Mouse (Mus musculus) layer of hippocampus, postnatal 25 days (tissue): ENCODE results near the gene 2010003K11Rik. TPM values are rescaled to one million over a fixed set of nuclear protein-coding genes. Genes with fewer than 3 reads are reported as not detected.
A peak's percentile ranks its signal among the peaks of the same experiment; 100 is the strongest.

Experiments
- DNase-seq, 2 experiments: peaks; one replicate each; pipeline ENCODE4 v3.0.0; 2022; ENCODE audit warnings: mixed read lengths in 2 of 2, low spot score in 1 of 2; ENCODE audit errors: extremely low spot score in 1 of 2
- total RNA-seq, 2 experiments: library from RNA; stranded (reverse); gene quantifications; 2 replicates each; pipeline ENCODE4 v1.2.3; 2021

Gene 2010003K11Rik
- total RNA-seq: not detected

DNA sequence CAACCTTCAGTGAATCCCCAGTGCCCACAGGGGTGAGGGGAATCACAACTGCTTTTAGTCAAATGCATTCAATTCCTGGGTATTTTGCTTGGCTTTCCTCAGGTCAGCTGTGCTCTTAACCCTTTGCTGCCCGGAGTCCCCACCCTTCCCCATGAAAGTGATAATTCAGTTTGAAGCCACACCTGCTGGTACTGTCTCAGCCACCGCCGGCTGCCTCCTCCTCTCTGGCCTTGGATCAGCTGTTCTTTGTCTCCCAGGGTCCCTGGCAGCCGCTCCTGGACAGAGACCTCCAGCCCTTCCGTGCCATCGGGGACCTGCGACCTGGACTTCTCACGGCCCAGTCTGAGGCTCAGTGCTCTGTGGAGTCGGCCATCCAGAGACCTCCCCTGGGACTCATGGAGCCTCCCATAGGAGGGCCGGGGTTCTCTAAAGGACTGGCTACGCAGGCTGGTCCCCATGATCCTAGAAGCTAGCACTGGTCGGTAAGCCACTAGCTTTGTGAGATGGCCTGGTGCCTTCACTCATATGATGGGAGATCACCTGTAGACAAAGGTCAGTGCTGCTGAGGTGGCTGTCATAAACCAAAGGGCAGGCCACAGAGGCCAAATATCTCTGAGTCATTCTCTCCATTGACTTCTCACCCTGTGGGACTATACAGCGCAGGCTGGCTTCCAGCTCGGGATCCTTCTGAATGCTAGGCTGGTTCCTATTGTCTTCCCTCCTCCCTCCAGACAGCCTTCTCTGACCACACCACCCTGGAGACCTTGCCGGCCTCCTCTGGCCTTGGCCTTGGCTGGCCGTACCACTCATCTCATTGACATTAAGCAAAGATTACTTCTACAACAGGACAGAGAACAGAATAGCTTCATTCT lies at the start of gene 2010003K11Rik:
2010003K11Rik (minus strand) TSS at position 522 of the 872 bp plus-strand sequence.
- no peak for DNase-seq

DNA sequence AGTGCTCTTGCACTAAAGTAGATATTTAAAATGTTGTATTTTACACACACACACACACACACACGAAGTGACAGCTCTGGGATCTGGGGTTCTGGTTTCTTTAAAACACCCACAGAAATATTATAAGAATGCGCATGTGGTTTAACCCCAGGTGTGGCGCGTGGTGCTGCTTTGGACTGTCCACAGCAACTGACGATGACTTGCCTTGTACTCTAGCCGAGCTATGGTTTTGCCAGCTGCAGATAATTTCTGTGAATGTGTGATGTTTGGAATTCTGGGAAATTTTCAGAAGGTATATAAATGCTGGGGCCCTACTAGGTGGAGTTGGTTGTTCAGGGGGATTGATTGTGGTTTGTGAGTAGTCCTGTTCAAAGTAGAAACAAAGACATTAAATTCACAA lies 49.4 kb upstream of the 2010003K11Rik start:
- DNase-seq: no peak

DNA sequence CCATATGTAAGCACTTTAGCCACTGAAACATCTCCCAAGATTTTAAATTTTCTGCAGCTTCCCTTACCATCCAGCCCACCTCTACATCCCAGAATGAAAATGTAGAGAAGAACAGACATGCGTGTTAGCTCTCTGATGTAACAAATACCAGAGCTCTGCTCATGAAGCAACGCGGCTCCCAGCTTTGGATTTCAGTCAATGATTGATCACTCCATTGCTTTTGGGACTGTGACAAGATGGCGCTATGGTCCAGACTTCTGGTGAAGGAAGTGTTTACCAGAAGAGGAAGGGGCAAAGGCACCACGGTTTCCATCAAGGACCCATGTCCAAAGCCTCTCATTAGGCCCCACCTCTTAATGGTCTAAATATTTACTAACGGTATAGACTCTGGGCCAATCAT lies 47.5 kb upstream of the 2010003K11Rik start:
- DNase-seq: no peak

DNA sequence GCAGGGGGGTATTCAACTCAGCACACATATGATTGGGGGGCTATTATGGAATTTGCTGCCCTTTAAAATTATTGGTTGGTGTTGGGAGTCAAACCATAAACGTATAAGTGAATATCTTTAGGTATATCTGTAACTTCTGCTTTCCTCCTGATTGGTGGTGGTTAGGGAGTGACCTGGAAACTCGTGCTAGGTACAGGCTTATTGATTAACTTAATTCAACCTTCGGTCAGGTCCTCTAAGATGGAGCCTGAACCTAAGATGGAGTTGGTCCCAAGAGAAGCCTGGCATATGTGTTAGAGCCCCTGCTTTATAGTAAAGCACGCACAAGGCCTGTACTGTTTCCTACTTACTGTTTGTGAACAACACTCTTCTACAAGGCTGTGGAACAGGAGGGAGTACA lies 46.7 kb upstream of the 2010003K11Rik start:
- DNase-seq: no peak

DNA sequence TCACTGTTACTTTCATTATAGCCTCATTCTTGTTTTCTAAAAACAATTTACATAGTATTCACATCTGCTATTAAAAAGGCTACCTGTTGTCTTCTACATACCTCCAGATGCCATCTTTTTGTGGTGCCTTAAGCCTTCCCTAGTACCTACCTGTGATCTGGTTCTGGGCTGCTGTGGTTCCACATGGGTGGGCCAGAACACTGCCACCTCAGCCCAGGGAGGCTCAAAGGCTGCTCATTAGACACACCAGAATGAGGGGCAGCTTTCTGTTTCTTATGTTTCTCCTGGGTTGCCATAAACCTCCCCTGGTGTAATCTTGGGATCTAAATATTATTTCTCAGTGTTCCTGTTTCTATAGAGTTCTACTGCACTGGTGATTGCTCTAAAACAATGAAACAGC lies 43.7 kb upstream of the 2010003K11Rik start:
- DNase-seq: no peak

DNA sequence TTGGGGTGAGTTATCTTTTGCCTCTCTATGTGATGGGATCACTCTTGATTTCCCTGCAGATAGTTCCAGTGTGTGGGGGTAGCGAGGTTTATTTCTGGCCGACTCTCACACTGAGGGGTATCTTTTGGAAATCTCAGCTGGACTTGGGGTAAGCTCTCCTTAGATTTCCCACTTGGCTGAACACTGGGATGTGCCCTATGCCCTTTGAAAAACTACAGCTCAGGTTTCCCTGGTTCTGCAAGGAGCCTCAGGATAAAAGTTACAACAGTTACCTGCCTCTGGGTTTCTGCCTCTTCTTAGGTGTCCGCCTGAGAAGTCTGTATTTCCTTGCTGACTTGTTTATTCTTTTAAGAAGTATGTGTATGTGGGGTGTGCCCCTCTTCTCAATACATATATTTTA lies 42.6 kb upstream of the 2010003K11Rik start:
- DNase-seq: no peak

DNA sequence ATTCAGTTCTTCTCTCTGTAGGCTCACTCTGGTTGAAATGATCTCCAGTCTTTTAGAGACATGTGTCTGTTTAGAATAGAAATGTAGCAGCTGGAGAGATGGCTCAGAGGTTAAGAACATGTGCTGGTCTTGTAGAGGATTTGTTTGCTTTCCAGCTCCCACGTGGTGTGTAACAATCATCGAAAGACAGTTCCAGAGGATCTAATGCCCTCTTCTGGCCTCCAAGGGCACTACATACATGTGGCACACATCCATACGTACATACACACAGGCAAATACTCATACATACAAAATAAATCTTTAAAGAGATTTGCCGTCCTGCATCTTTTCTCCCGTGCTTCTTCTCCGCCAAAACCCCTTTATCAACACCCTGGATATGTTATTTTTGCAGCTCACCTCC lies 41.9 kb upstream of the 2010003K11Rik start:
- DNase-seq: no peak

DNA sequence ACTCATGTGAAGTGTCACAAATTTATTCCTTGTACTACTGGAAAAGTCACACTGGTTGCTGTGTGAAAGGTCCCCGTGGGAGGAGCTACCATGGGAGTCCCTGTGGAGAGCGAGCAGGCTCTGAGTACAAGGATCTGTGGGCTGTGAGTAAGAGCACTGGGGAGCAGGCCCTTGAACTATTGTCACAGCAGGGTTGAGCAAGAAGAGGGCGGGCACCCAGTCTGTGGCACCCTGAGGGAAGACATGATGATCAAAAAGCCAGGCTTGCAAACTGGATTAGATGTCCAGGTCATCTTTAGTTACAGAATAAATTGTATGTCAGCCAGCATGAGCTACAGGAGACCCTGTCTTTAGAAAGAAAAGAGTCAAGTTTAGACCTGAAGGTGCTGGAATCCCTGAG lies 38.2 kb upstream of the 2010003K11Rik start:
- DNase-seq: no peak

DNA sequence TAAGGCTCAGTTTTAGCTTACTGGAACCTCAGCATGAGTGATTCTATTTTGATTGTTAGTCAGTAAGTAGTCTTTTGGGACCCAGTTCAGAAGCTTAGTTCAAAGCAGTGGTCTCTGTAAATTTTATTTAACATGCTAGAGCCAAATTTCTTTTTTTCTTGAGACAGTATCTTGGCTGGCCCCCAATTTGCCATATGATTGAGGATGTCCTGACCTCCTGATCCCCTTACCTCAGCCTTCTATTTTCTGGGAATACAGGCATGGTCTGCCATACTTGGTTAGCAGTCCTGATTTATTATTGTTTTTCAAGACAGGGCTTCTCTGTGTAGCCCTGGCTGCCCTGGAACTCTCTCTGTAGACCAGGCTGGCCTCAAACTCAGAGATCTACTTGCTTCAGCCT lies 37.5 kb upstream of the 2010003K11Rik start:
- DNase-seq: no peak

DNA sequence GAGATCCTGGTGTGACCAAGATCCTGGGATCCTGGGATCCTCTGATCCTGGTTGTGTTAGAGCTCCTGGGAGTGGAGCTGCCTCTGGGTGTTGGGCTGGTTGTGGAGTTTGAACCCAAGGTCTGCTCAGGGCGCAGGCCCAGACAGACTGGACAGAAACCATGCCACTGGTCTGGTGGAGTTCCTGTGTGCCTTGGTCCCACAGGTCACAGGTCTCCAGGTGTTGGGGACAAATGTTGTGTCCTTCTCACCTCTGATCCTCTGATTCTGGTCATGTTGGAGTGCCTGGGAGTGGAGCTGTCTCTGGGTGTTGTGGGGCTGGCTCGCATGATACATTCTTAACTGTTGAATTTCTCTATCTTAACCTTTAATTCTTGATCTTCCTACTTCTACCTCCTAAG lies 36.3 kb upstream of the 2010003K11Rik start:
- no peak for DNase-seq

DNA sequence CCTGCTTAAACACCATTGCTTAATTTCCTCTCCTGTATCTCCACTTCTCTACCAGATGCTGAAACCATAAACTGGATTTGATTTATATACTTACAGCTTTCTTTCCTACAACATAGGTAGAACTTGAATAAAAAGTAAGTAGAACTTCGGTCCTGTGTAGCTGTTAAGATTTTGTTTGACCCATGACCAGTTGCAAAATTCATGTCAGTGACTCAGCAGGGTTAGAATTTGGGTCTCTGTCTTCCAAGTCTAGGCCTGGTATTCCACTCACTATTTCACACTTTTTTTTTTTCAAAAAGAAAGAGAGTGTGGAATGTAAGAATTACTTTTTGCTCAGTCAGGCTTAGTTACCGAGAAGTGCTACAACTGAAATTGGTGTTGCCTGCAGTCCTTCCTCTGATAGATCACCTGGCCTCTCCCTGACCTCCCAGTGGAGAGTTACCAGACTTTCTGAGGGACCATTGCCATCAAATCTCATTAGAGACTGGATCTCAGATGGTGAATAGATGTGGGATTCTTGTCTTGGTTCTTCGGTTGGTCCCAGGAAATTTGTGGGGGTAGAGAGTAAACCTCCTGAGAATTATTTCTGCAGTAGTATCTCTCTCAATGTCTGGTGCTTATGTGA lies 23.2 kb upstream of the 2010003K11Rik start:
- no peak for DNase-seq

DNA sequence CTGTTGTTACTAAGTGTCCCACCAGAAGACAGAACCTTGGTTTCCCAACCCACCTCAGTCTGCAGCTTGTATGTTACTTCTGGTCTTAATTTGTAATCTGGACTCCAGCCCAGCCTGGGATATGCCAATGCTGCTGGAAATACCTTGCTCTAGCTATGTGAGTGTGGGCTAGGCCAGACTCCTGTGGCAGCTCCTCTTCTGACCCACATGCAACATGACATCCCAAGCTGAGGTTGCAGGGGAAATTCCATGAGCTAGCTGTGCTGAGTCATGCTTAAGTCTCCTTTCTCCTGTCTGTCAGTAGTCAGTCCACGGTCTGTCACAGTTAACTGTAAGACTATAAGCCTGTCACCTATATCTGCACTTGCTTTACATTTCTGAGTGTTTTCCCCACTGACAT lies 19.1 kb upstream of the 2010003K11Rik start:
- no peak for DNase-seq

DNA sequence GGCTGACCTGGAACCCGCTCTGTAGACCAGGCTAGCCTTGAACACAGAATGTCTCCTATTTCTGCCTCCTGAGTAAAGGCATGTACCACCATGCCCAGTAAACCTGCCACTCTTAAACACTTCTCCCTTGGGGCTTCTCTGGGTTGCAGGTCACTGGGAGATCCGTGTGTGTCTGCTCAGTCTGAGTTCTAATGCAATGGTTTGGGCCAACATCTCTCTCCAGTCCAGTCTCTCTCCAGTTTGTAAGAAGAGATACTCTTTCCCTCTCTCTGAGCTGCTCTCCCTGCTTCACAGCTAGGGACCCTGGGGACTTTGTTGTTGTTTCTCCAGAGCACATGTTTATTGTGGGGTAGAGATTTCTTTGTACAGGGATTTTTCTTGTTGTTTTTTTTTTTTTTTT lies 17.9 kb upstream of the 2010003K11Rik start:
- no peak for DNase-seq

DNA sequence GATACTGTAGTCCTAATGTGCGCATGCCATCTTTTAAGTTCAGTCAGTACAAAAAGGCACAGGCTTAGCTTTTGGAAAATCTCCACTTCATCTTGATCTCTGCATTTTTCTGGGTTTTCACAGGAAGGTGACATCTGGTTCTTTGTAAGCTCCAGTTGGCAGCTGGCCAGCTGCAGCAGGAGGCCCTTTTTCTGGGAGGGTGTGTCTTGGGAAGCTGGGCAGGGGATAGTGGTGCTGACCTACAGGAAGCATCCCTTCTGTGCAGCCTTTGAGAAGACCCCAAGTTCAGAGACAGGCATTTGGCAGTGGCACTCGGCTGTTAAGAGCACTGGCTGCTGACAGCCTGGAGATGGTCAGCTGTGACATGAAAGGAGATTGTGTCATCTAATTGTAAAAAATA lies 17.4 kb upstream of the 2010003K11Rik start:
- DNase-seq: no peak

DNA sequence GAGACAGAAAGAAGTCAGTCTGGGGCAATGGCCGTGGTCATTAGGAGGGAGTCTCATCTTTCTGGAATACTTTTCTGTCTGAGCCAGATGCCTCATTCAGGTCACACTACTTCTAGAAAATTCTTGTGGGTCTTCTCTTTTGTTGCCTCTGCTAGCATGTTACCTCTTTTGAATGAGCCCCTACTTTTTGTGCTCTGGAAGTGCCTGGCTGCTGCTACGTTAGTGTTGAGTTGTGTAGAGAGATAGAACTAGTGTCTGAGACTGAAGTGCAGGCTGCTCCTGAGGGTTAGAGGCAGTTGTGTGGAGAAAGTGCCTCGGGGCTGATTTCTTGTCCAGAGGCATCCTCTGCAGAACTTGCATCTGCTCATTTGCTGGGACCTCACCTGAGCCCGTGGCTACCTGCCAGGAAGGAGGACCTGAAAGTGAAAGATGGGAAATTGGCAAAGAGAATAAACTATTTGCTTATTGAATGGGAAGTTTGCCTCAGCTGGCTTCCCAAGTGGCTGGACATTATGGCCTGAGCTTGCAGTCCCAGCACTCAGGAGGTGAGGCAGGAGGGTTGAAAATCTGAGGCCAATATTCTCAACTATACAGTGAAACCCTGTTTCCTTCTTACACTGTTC lies 15.0 kb upstream of the 2010003K11Rik start:
- DNase-seq: no peak

DNA sequence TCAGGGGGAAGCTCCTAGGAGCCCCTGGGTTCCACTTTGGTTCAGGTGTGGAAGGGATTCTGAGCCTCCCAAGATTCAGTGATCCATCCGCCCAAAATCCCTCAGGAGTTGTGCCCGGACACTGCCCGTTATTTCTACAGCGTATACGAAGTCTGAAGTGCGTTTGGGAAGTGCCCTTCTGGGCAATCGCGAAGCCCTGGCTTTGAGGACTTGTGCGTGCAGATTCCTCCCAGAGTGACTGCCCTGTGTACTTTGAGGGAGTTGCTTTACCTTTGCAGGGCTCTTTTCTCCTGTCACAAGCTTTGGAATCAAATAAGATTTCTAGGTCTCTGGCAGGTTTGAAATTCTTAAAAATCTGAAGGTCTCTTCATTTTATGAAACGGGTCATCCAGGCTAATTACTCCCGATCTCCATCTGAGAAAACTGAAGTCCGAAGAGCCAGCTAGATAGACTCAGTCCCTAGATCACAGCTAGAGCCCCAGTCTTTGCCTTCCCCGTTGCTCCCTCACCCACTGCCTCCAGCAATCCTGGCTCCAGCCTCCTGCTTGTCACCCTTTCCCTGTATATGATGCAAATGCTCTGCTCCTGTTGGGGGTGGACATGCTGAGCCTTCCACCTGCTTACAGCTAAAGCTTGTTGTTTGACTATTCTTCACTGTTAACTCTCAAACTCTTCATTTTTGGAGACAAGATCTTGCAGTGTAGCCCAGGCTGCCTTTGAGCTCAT lies 12.9 kb upstream of the 2010003K11Rik start:
- DNase-seq: no peak

DNA sequence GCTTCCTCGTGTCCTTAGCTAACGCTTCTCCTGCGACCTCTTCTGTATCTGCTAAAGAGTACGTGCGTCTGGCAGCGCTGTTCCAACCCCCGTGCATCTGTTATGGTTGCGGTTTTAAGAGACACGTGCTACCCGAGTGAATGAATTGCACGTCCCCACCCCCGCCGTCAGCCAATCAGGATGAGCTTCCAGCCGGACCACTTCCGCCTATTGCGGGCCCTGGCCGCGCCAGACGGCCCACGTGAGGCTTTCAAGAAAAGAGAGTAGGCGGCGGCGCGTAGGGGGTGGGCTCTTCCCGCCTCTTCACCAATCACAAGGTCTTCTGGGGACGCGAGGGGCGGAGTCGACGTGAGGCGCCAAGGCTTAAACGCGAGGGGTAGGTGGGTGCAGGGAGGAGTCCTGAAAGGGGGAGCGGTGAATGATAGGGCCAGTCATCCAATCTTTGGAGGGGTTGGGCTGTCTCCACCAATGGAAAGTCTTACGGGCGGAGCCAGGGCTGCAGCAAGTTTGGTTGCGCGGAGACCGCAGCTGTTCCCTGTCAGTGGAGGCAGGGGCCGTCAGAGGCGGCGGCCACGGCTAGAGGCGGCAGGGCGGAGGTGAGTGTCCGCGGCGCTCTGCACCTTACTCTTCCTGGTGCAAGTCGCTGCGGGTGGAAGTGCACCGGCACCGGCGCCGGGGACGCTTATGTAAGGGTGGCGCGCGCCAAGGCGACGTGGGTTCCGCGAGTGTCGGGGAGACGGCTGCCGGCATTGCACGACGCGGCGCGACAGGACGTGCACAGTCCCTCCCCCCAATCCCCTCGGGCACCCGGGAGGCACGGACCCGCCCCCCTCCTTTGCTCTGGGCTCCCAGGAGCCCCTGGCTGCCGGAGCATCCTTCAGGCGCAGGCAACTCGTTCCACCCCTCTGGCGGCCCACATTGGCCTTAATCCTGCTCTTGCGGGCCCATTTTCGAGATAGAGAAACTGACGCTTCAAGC lies 11.9 kb upstream of the 2010003K11Rik start, which contains the start of gene Pcx:
Pcx (plus strand) TSS at position 487 of the 978 bp plus-strand sequence.
- DNase-seq: peak; percentile 86 to 93

DNA sequence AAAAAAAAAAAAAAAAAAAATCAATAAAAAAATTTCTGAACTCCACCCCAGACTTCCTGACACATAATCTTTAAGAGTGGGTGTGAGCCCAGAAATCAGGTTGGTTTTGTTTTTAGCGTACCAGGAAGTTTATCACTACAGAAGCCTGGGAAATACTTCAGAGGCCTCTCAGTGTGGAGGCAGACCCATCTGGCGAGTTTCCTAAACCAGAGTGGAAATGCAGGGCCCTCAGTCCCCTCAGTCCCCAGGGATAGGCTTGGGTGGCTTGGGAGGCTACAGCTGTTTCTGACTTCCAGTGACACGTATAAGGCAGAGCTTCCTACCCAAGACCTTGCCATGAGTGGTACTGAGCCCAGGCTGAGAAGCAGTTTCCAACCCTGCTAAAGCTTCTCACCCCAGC lies 9.4 kb upstream of the 2010003K11Rik start:
- no peak for DNase-seq

DNA sequence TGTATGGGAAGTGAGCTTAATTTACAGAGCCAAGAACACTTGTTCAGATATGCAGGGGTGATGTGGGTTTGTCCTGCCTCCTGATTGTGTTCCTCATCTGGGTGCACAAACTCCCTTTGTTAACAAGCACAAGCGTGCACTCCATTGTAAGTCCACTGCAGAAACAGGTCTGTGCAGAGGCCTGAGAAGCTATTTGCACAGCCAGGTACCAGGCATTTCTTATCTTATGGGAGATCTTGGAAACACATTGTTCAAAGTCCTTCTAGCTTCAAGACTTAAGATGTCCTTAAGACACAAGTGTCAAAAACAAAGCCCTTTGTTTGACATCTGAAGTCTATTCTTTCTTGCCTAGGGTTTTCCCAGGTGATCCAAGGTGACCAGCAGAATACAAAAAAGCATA lies 6.4 kb upstream of the 2010003K11Rik start:
- DNase-seq: no peak

DNA sequence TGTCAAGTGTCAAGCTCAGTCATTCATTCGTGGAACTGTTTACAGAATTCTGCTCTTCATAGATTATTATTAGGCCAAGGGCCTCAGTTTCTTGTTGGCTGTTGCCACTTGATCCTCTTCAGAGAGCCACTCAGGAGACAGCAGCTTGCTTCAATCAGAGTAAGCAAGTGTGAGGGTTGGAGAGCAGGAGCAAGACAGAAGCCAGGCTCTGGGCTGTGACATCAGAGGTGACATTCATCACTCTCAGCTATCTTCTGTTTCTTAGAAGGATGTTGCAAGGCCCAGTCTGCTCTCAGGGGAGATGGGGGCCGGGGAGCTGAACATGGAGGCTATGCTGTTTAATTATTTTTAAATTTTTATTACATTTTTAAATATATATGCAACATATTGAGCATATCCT lies 4.3 kb upstream of the 2010003K11Rik start:
- DNase-seq: no peak
